Mouse (Mus musculus) ES-Bruce4 (cell line): ENCODE results near the gene Pknox2. TPM values are rescaled to one million over a fixed set of nuclear protein-coding genes. Genes with fewer than 3 reads are reported as not detected.

Experiments
- H3K27ac ChIP-seq: 2 replicates; pipeline ENCODE4 v1.5.1; 2012; ENCODE audit warnings: low read length, inconsistent platforms; ENCODE audit not compliant: insufficient read depth
- H3K27me3 ChIP-seq: 2 replicates; pipeline ENCODE4 v1.6.1; 2012; ENCODE audit warnings: mild to moderate bottlenecking, low read length, inconsistent platforms; ENCODE audit not compliant: control insufficient read depth, poor library complexity, insufficient read depth, severe bottlenecking
- H3K36me3 ChIP-seq: 2 replicates; pipeline ENCODE4 v1.6.1; 2012; ENCODE audit warnings: inconsistent platforms, mild to moderate bottlenecking, low read length, moderate library complexity; ENCODE audit not compliant: control insufficient read depth, poor library complexity, insufficient read depth, severe bottlenecking
- H3K4me1 ChIP-seq: one replicate; pipeline ENCODE4 v1.8.1; 2011; ENCODE audit warnings: low read length; ENCODE audit not compliant: control insufficient read depth, insufficient read depth
- H3K4me3 ChIP-seq: 2 replicates; pipeline ENCODE4 v1.5.1; 2011; ENCODE audit warnings: low read depth, mild to moderate bottlenecking, low read length
- H3K9ac ChIP-seq: 2 replicates; pipeline ENCODE4 v1.6.1; 2012; ENCODE audit warnings: low read depth, mild to moderate bottlenecking, inconsistent platforms; ENCODE audit not compliant: poor library complexity, severe bottlenecking
- H3K9me3 ChIP-seq: replicated peaks from 2 replicates; pipeline ENCODE4 v1.6.1; 2012; ENCODE audit warnings: mild to moderate bottlenecking, low read length, inconsistent platforms; ENCODE audit not compliant: control insufficient read depth, poor library complexity, insufficient read depth, severe bottlenecking
- CTCF ChIP-seq: IDR thresholded peaks from one replicate; pipeline ENCODE4 v1.8.1; 2011; ENCODE audit warnings: low read depth, low read length
- EP300 ChIP-seq: IDR thresholded peaks from 2 replicates; pipeline ENCODE4 v1.6.1; 2011; ENCODE audit warnings: low read depth, low read length; ENCODE audit not compliant: insufficient read depth
- POLR2A ChIP-seq: IDR thresholded peaks from one replicate; pipeline ENCODE4 v1.8.1; 2011; ENCODE audit warnings: low read length; ENCODE audit not compliant: insufficient read depth
- polyA plus RNA-seq: library from polyadenylated mRNA; stranded (reverse); fragments of >200 nt; gene quantifications from 2 replicates; pipeline ENCODE4 v1.2.4, GENCODE M21; 2011; ENCODE audit warnings: low read depth; ENCODE audit not compliant: missing spikeins, insufficient read depth, insufficient read length

The Pknox2 gene
- polyA plus RNA-seq, 1 experiment: 12.3 TPM

DNA sequence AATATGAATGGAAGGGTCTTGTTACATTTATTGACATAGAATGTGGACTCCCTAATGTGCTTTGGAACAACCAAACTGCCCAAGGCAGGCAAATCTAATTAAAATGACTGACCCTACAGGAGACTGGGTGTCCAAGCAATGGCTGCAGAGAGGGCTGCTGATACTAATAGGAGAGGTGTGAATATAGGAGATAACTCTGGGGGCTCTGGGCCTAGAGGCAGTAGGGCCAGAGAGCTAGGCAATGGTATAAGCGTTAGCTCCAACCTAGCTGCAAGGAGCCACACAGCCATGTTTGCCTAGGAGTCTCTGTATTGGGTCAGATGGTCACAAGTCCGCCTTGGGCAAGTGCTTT is 196.1 kb downstream of the Pknox2 start:
- Histone ChIP-seq H3K36me3 (no peaks in the 10 kb centered on the region), H3K9me3 (no peaks in the 10 kb centered on the region), H3K4me3 (no peak overlapping the region), H3K4me1 (peaks cover 5% of the 10 kb centered on the region), H3K9ac (no peak overlapping the region), H3K27me3 (no peaks in the 10 kb centered on the region), H3K27ac (no peak overlapping the region)
- TF ChIP-seq CTCF (no peak), EP300 (no peak), POLR2A (no peak)

DNA sequence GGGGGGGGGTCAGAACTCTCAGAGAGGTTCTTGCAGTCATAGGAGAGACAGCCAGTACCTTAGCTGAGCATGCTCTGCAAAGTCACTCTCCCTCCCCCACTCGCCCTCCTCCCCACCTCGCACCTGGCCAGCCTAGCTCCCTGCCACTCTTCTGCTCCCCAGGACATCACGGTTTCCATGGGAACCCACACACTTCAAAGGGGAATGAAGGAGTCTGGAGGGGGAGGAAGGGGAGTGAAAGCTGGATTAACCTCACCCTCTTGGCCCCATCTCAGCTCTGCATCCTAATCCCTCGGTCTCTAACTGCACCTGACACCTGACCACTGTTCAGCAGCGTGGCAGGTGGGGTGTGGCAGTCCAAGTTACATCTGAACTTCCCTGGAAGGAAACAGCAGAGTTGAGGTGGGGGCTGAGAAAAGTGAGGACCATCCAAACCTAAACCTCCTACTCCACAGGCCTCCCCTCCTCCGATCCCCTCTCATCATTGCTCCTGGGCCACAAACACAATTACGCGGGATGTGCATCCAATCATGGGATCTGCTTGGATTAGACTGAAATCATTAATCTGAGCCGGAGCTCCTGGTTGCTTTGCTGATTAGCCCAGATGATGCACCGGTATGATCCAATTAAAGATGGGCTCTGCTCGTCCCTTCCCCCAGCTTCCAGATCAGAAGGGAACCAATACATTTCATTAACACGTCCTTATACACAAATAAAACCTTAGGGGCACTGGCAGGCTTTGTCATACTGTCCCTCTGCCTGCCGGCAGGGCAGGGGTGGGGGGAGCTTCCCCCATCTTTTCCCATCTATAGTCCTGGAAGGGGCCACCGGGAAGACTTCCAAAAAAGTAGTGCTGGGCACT is 196.7 kb downstream of the Pknox2 start:
- no peak overlapping the region for H3K4me3 ChIP-seq
- TF ChIP-seq EP300 (peak; percentile 64; the same call in 1 of the 2 replicates), CTCF (no peak)
- H3K27me3 ChIP-seq: no peaks in the 10 kb centered on the region
- no peaks in the 10 kb centered on the region for H3K9me3 ChIP-seq
- peaks cover 5% of the 10 kb centered on the region for H3K4me1 ChIP-seq
- H3K27ac ChIP-seq: no peak overlapping the region
- no peak overlapping the region for H3K9ac ChIP-seq
- no peaks in the 10 kb centered on the region for H3K36me3 ChIP-seq

DNA sequence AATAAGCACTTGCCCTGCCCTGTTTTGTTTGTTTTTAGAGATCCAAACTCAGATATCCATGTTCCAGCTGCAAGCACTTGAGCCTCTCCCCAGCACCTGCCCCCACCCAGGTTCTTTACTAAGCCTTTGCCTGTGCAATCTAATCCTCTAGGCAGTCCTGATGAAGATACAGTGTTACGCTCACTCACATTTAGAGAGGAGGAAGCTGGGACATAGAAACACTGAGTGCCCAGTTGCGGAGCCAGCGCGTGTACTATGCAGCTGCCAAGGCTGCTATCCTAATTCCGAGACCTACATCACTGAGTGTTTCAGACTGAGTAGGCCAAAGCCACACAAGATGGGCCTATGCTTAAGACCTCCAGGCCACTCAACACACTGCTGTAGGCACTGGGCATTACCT is 199.0 kb downstream of the Pknox2 start:
- Histone ChIP-seq H3K27me3 (no peaks in the 10 kb centered on the region), H3K27ac (no peak overlapping the region), H3K36me3 (no peaks in the 10 kb centered on the region), H3K4me3 (no peak overlapping the region), H3K9me3 (no peaks in the 10 kb centered on the region), H3K9ac (no peak overlapping the region), H3K4me1 (peaks cover 5% of the 10 kb centered on the region)
- TF ChIP-seq EP300: no peak
- TF ChIP-seq POLR2A: no peak
- TF ChIP-seq CTCF: no peak

DNA sequence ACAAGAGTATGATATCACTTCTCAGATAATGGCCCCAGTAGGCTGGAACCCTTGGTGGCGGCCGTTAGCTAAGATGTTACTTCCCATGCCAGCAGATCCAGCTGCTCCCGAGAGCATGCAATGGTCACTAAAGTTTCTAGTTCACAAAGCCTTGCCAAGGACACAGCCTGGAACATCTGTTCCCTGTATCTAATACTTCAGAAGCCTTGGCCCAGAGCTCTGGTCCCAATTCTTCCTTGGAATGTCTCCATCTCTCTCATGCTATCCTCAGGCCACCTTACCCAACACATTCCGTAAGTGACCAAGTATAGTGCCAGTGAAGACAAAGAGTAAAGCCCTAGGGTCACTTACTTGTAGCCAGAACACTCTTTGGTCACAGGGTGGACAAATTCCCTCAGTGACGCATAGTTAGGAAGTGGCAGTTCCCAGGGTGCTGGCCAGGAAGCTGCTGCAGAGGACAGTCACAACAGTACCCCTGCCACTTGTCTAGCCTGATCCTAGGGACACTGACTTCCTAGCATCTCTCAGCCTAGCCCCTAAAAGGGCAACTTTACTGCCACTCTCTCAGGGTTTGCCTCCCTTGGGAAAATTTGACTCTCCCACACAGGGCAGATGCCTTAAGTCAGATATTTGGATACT is 200.0 kb downstream of the Pknox2 start:
- TF ChIP-seq POLR2A: no peak
- no peak for TF ChIP-seq CTCF
- TF ChIP-seq EP300: no peak
- no peak overlapping the region for H3K9ac ChIP-seq
- peaks cover 5% of the 10 kb centered on the region for H3K4me1 ChIP-seq
- H3K27me3 ChIP-seq: no peaks in the 10 kb centered on the region
- H3K4me3 ChIP-seq: no peak overlapping the region
- no peak overlapping the region for H3K27ac ChIP-seq
- no peaks in the 10 kb centered on the region for H3K36me3 ChIP-seq
- H3K9me3 ChIP-seq: no peaks in the 10 kb centered on the region

DNA sequence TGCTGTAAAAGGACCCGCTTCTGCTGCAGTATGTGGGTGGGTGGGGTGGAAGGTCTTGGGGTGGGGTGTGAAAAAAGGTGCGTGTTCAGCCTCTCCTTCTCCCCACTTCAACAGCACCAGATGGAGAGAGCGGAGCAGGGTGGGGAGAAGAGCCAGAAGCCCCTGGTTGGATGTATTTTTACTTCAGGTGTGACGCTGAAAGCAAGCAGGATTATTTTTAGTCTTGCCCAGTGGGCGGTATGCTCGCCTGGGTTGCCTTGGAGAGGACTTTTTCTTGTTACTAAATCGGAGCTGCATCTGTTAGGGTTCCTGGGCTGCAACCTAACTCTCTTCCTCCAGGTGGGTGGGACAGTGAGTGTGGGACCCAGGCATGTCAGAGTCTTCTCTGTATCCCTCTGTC is 202.4 kb downstream of the Pknox2 start:
- Histone ChIP-seq H3K9me3 (no peaks in the 10 kb centered on the region), H3K4me3 (no peak overlapping the region), H3K9ac (no peak overlapping the region), H3K36me3 (no peaks in the 10 kb centered on the region), H3K27ac (no peak overlapping the region), H3K4me1 (peaks cover 2% of the 10 kb centered on the region), H3K27me3 (no peaks in the 10 kb centered on the region)
- TF ChIP-seq CTCF (no peak), POLR2A (no peak), EP300 (no peak)

DNA sequence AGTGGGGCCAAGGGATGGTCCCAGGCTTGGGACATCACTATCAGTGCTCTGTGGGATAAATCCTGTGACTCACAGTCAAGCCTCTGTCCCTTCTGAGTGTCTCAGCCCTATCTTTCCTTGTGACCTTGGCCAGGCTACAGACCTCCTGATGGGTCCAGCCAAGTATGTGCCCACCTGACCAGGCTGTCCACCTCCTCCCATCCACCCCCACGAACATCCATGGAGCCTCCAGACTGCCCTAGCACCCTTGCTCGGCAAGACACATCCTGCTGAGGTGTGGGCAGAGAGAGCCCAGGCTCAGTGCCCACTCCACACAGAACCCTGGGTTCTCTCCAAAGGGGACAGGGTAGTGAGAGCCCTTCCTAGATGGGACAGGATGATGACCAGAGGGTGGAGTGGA is 204.6 kb downstream of the Pknox2 start:
- H3K9ac ChIP-seq: no peak overlapping the region
- no peaks in the 10 kb centered on the region for H3K9me3 ChIP-seq
- H3K27me3 ChIP-seq: no peaks in the 10 kb centered on the region
- H3K36me3 ChIP-seq: no peaks in the 10 kb centered on the region
- no peak overlapping the region for H3K27ac ChIP-seq
- peaks cover 2% of the 10 kb centered on the region for H3K4me1 ChIP-seq
- no peak overlapping the region for H3K4me3 ChIP-seq
- no peak for TF ChIP-seq CTCF
- TF ChIP-seq POLR2A: no peak
- TF ChIP-seq EP300: no peak
